Comparison of ENCODE assay signal across 15 mouse cellular contexts in genomic region chr11:51565062-51565461, GRCm38 (mm10). TPM values are rescaled to one million over a fixed set of nuclear protein-coding genes. Genes with fewer than 3 reads are reported as not detected.
A peak's percentile ranks its signal among the peaks of the same experiment; 100 is the strongest.
DNase-seq lines count a peak whose midpoint lies in the region; ATAC-seq and TF ChIP-seq lines count a peak whose summit lies in the region.
"Had no signal": no experiment of that assay in that cellular context is flagged by ENCODE, and none has a peak within 500 bp of the region (broad histone marks: within the 10 kb centered on the region; RNA-seq: fewer than 3 reads in every experiment).

No protein-coding gene starts in this region.

- no peak overlapping the region for H3K27ac ChIP-seq in intestine, embryonic 15.5 days
- H3K27ac ChIP-seq in hindbrain, postnatal 0 days, result no peak overlapping the region
- no peak overlapping the region for H3K27ac ChIP-seq in heart, adult 2 months
- H3K27ac ChIP-seq: hindbrain, embryonic 15.5 days; limb, embryonic 13.5 days had no signal

- 39% methylated on average over 3 of the region's 3 CpGs for WGBS in intestine, embryonic 15.5 days
- 16% methylated on average over 3 of the region's 3 CpGs for WGBS in hindbrain, postnatal 0 days
- 47% methylated on average over 3 of the region's 3 CpGs for WGBS in heart, adult 2 months

- no peak for TF ChIP-seq POLR2A in heart, adult 2 months (IDR thresholded peaks at IDR 0.05; ENCODE audit: insufficient read depth, low read depth, low read length)

- no peak for TF ChIP-seq CTCF in E14TG2a.4 (conservative IDR thresholded peaks at IDR 0.05; ENCODE audit: low read length)
- no peak for TF ChIP-seq CTCF in hindbrain, postnatal 0 days (IDR thresholded peaks at IDR 0.05; ENCODE audit: low read depth)
- TF ChIP-seq CTCF in heart, adult 2 months (IDR thresholded peaks at IDR 0.05), result no peak

- intact Hi-C loops in heart, adult 2 months (cut with DNase I), result no loop called here

- DNase-seq in 416B (ENCODE audit: low read depth), result peak; percentile 85
- peak; percentile 65 for DNase-seq in kidney, postnatal 14 days
- no peak for DNase-seq in hindbrain, postnatal 0 days (ENCODE audit: low spot score)
- DNase-seq in urinary bladder, postnatal 25 days (ENCODE audit: low spot score), result no peak
- DNase-seq in layer of hippocampus, adult 8-10 months (ENCODE audit: low spot score in 2 of 2), result no peak
- DNase-seq in heart, adult 2 months, result no peak
- DNase-seq: adrenal gland, postnatal 10 days; cerebellum, adult 11 months; gastrocnemius, postnatal 36 days; retina, postnatal 1 day had no signal

- H3K36me3 ChIP-seq in E14TG2a.4 (ENCODE audit: insufficient read depth, low read length), result no peaks in the 10 kb centered on the region
- no peaks in the 10 kb centered on the region for H3K36me3 ChIP-seq in intestine, embryonic 15.5 days
- no peaks in the 10 kb centered on the region for H3K36me3 ChIP-seq in hindbrain, postnatal 0 days (ENCODE audit: insufficient read depth, low read length)
- H3K36me3 ChIP-seq in heart, adult 2 months (ENCODE audit: control insufficient read depth, insufficient read depth, low read length), result no peaks in the 10 kb centered on the region
- H3K36me3 ChIP-seq: hindbrain, embryonic 15.5 days had no signal

- 0 out of 2 replicates have a peak overlapping the region, but pooled peaks have one; percentile 8 for H3K4me3 ChIP-seq in E14TG2a.4 (replicated peaks; ENCODE audit: low read length)
- H3K4me3 ChIP-seq in intestine, embryonic 15.5 days (replicated peaks), result no peak overlapping the region
- H3K4me3 ChIP-seq in hindbrain, postnatal 0 days (ENCODE audit: low read length), result no peak overlapping the region
- no peak overlapping the region for H3K4me3 ChIP-seq in heart, adult 2 months
- H3K4me3 ChIP-seq: hindbrain, embryonic 15.5 days; limb, embryonic 13.5 days; megakaryocyte, embryonic 14.5 days had no signal

- H3K4me1 ChIP-seq in E14TG2a.4 (replicated peaks; ENCODE audit: low read depth, low read length), result peaks cover 16% of the 10 kb centered on the region
- H3K4me1 ChIP-seq in intestine, embryonic 15.5 days (replicated peaks), result no peaks in the 10 kb centered on the region; the same call in 1 of the 2 replicates
- no peaks in the 10 kb centered on the region for H3K4me1 ChIP-seq in hindbrain, postnatal 0 days (ENCODE audit: insufficient read depth, low read length)
- no peaks in the 10 kb centered on the region for H3K4me1 ChIP-seq in heart, adult 2 months (ENCODE audit: control insufficient read depth, insufficient read depth, low read length)
- H3K4me1 ChIP-seq: hindbrain, embryonic 15.5 days had no signal

- 0 out of 2 replicates have a peak, but pooled peaks cover 5% of the 10 kb centered on the region for H3K9me3 ChIP-seq in E14TG2a.4 (ENCODE audit: low read length)
- H3K9me3 ChIP-seq in intestine, embryonic 15.5 days, result no peaks in the 10 kb centered on the region
- no peaks in the 10 kb centered on the region for H3K9me3 ChIP-seq in hindbrain, postnatal 0 days (ENCODE audit: low read length)
- H3K9me3 ChIP-seq: hindbrain, embryonic 15.5 days; limb, embryonic 13.5 days had no signal

- H3K4me2 ChIP-seq in intestine, embryonic 15.5 days (replicated peaks), result no peak overlapping the region
- H3K4me2 ChIP-seq in hindbrain, postnatal 0 days (ENCODE audit: low read depth, low read length), result no peak overlapping the region
- H3K4me2 ChIP-seq: hindbrain, embryonic 15.5 days; limb, embryonic 13.5 days had no signal

- peaks cover 19% of the 10 kb centered on the region for H3K27me3 ChIP-seq in E14TG2a.4 (ENCODE audit: insufficient read depth, low read length)
- no peaks in the 10 kb centered on the region for H3K27me3 ChIP-seq in intestine, embryonic 15.5 days (replicated peaks)
- no peaks in the 10 kb centered on the region for H3K27me3 ChIP-seq in hindbrain, postnatal 0 days (ENCODE audit: insufficient read depth, low read length)
- H3K27me3 ChIP-seq in heart, adult 2 months (ENCODE audit: control insufficient read depth, insufficient read depth, low read length), result no peaks in the 10 kb centered on the region
- H3K27me3 ChIP-seq: hindbrain, embryonic 15.5 days; limb, embryonic 13.5 days had no signal

- H3K79me2 ChIP-seq in heart, adult 2 months (replicated peaks; ENCODE audit: control insufficient read depth, insufficient read depth, low read length), result no peaks in the 10 kb centered on the region

- H3K9ac ChIP-seq in intestine, embryonic 15.5 days, result no peak overlapping the region
- H3K9ac ChIP-seq in hindbrain, postnatal 0 days (replicated peaks; ENCODE audit: low read length), result no peak overlapping the region
- H3K9ac ChIP-seq in heart, adult 2 months (ENCODE audit: low read depth, low read length), result no peak overlapping the region
- H3K9ac ChIP-seq: hindbrain, embryonic 15.5 days; limb, embryonic 13.5 days had no signal

- no peak for TF ChIP-seq EP300 in heart, adult 2 months (IDR thresholded peaks at IDR 0.05; ENCODE audit: insufficient read depth, low read depth, low read length)

- peak; percentile 74 for ATAC-seq in intestine, embryonic 15.5 days
- no peak for ATAC-seq in hindbrain, postnatal 0 days

RNA-seq across cellular contexts. Expression of gene Phykpl, which starts 19.5 kb away (rescaled TPM):
- polyA plus RNA-seq in intestine, embryonic 15.5 days (2015; fragmentation: Nextera tagmentation; extraction: Ambion mirVana), result 18.5 and 21.1 TPM in 2 replicates
- total RNA-seq in hindbrain, postnatal 0 days (2014; rRNA removed), result 3.8 and 5.3 TPM in 2 replicates
- polyA plus RNA-seq in hindbrain, postnatal 0 days (2015; fragmentation: Nextera tagmentation; extraction: Ambion mirVana), result 7.9 and 8.6 TPM in 2 replicates
- total RNA-seq in layer of hippocampus, adult 8-10 months (2022), result 10 to 100 TPM in 1 of 4 experiments, 1 to 10 TPM in 3; 7.9 to 10.2 (median 8.9) TPM
- total RNA-seq in heart, adult 2 months (2021), result 1 to 10 TPM; 6.9 to 8.9 TPM
- 16.8 and 17.0 TPM in 2 replicates for polyA plus RNA-seq in heart, adult 2 months (2012; rRNA removed)

RNA-seq across cellular contexts. Expression of gene Hnrnpab, which starts 41.6 kb away (rescaled TPM):
- 381 and 414 TPM in 2 replicates for polyA plus RNA-seq in intestine, embryonic 15.5 days (2015; fragmentation: Nextera tagmentation; extraction: Ambion mirVana)
- total RNA-seq in hindbrain, postnatal 0 days (2014; rRNA removed), result 212 and 258 TPM in 2 replicates
- polyA plus RNA-seq in hindbrain, postnatal 0 days (2015; fragmentation: Nextera tagmentation; extraction: Ambion mirVana), result 229 and 231 TPM in 2 replicates
- 100 to 1,000 TPM; 123 to 152 (median 135) TPM for total RNA-seq in layer of hippocampus, adult 8-10 months (2022)
- total RNA-seq in heart, adult 2 months (2021), result 100 to 1,000 TPM; 132 to 145 TPM
- 68.4 and 71.5 TPM in 2 replicates for polyA plus RNA-seq in heart, adult 2 months (2012; rRNA removed)

RNA-seq across cellular contexts. Expression of gene Nhp2, which starts 54.5 kb away (rescaled TPM):
- 172 and 184 TPM in 2 replicates for polyA plus RNA-seq in intestine, embryonic 15.5 days (2015; fragmentation: Nextera tagmentation; extraction: Ambion mirVana)
- 43.9 and 60.8 TPM in 2 replicates for total RNA-seq in hindbrain, postnatal 0 days (2014; rRNA removed)
- 105 and 109 TPM in 2 replicates for polyA plus RNA-seq in hindbrain, postnatal 0 days (2015; fragmentation: Nextera tagmentation; extraction: Ambion mirVana)
- 10 to 100 TPM; 31.8 to 48.9 (median 42.3) TPM for total RNA-seq in layer of hippocampus, adult 8-10 months (2022)
- total RNA-seq in heart, adult 2 months (2021), result 10 to 100 TPM; 18.4 to 24.8 TPM
- polyA plus RNA-seq in heart, adult 2 months (2012; rRNA removed), result 18.5 and 19.0 TPM in 2 replicates

Comparison
In these comparisons a context has a peak if more than half of its experiments do, and no peak if none do; other contexts are left out.
1. DNase-seq: peak in 416B (single experiment) and kidney, postnatal 14 days (single experiment); none in hindbrain, postnatal 0 days (single experiment), urinary bladder, postnatal 25 days (single experiment), layer of hippocampus, adult 8-10 months (0 of 2) and heart, adult 2 months (0 of 2).